10 mouse cellular contexts compared by ENCODE assay signal in the genomic region with DNA sequence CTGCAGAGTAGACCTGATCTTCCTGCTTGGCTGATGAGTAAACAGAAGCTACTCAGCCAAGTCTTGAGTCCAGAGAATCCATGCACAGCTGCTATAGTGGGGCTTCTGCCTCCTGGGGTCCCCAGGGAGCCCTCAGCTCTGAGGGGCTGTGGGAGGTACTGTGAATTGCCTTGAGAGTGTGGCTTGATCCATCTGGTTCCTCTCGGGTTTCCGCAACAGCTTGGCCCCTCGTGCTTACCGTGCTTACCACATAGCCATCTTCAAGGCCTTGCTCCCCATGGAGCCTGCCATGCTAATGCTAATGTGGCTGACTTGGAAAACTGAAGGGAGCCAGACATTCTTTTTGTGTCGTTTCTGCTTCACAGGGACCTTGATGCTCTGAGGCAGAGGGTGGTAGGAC. TPM values are rescaled to one million over a fixed set of nuclear protein-coding genes. Genes with fewer than 3 reads are reported as not detected.
A peak's percentile ranks its signal among the peaks of the same experiment; 100 is the strongest.
DNase-seq lines count a peak whose midpoint lies in the region; ATAC-seq and TF ChIP-seq lines count a peak whose summit lies in the region.
"Had no signal": no experiment of that assay in that cellular context is flagged by ENCODE, and none has a peak within 500 bp of the region (broad histone marks: within the 10 kb centered on the region; RNA-seq: fewer than 3 reads in every experiment).

No protein-coding gene starts in this region.

- no peak overlapping the region for H3K4me2 ChIP-seq in forebrain, embryonic 12.5 days

- H3K4me3 ChIP-seq in ES-Bruce4 (ENCODE audit: low read depth, low read length) = no peak overlapping the region
- no peak overlapping the region for H3K4me3 ChIP-seq in ES-E14 (ENCODE audit: insufficient read depth in 1 of 2, low read depth in 1 of 2, low read length in 2 of 2, poor library complexity in 1 of 2, severe bottlenecking in 1 of 2)
- no peak overlapping the region for H3K4me3 ChIP-seq in forebrain, embryonic 12.5 days (replicated peaks)

- H3K27ac ChIP-seq in ES-Bruce4 (ENCODE audit: insufficient read depth, low read length) (peak overlapping the region; percentile 29; the same call in 1 of the 2 replicates), ES-E14 (ENCODE audit: insufficient read depth, low read depth, low read length, poor library complexity, severe bottlenecking) (peak overlapping the region; percentile 29)
- peak overlapping the region; percentile 56; the same call in 1 of the 2 replicates for H3K27ac ChIP-seq in forebrain, embryonic 12.5 days

- peak; percentile 59; the same call in 1 of the 2 replicates for ATAC-seq in forebrain, embryonic 12.5 days (ENCODE audit: low FRiP score)

- no peak for TF ChIP-seq POLR2A in ES-Bruce4 (IDR thresholded peaks at IDR 0.05; ENCODE audit: insufficient read depth, low read length)

- WGBS in forebrain, embryonic 12.5 days = 25% methylated on average over 5 of the region's 5 CpGs

- DNase-seq in ES-E14 (ENCODE audit: low read depth, low spot score) = no peak
- DNase-seq in mesoderm, embryonic 11.5 days (ENCODE audit: low read depth, low spot score) = peak; percentile 71
- DNase-seq in right cerebral cortex, postnatal 25 days = no peak
- DNase-seq in right cerebral cortex, postnatal 36 days (ENCODE audit: low spot score in 2 of 2) = no peak
- no peak for DNase-seq in spleen, postnatal 36 days (ENCODE audit: low spot score in 2 of 2)
- DNase-seq in spleen, postnatal 4 days (ENCODE audit: low spot score in 2 of 2) = no peak
- DNase-seq: gastrocnemius, postnatal 10 days had no signal

- TF ChIP-seq CTCF in ES-Bruce4 (IDR thresholded peaks at IDR 0.05; ENCODE audit: low read depth, low read length) = no peak

- H3K36me3 ChIP-seq in ES-Bruce4 (ENCODE audit: control insufficient read depth, insufficient read depth, low read length, poor library complexity, severe bottlenecking) (no peaks in the 10 kb centered on the region), ES-E14 (ENCODE audit: control insufficient read depth, insufficient read depth, low read length, poor library complexity, severe bottlenecking) (no peaks in the 10 kb centered on the region)
- no peaks in the 10 kb centered on the region for H3K36me3 ChIP-seq in forebrain, embryonic 12.5 days (replicated peaks)

- in situ Hi-C loops in ES-E14 (cut with MboI; ENCODE audit: low sequenced_read_pairs in 2 of 2, unreplicated experiment in 2 of 2) = no loop called here

- peak; percentile 72; the same call in 1 of the 2 replicates for TF ChIP-seq EP300 in ES-Bruce4 (IDR thresholded peaks at IDR 0.05; ENCODE audit: insufficient read depth, low read depth, low read length)

- H3K27me3 ChIP-seq in ES-Bruce4 (ENCODE audit: control insufficient read depth, insufficient read depth, low read length, poor library complexity, severe bottlenecking) = no peaks in the 10 kb centered on the region
- H3K27me3 ChIP-seq in forebrain, embryonic 12.5 days = no peaks in the 10 kb centered on the region

- peaks cover 9% of the 10 kb centered on the region for H3K4me1 ChIP-seq in ES-Bruce4 (ENCODE audit: control insufficient read depth, insufficient read depth, low read length)
- H3K4me1 ChIP-seq in ES-E14 (ENCODE audit: control insufficient read depth in 2 of 2, insufficient read depth in 2 of 2, low read length in 2 of 2, poor library complexity in 1 of 2) = peaks cover 4 to 8% of the 10 kb centered on the region in 2 experiments; a peak in 3 of 4 replicates
- H3K4me1 ChIP-seq in forebrain, embryonic 12.5 days = peaks cover 11% of the 10 kb centered on the region; the same call in 1 of the 2 replicates

- H3K9me3 ChIP-seq in ES-Bruce4 (replicated peaks; ENCODE audit: control insufficient read depth, insufficient read depth, low read length, poor library complexity, severe bottlenecking) (no peaks in the 10 kb centered on the region), ES-E14 (ENCODE audit: control insufficient read depth, insufficient read depth, low read depth, low read length) (no peaks in the 10 kb centered on the region)
- no peaks in the 10 kb centered on the region for H3K9me3 ChIP-seq in forebrain, embryonic 12.5 days

- H3K9ac ChIP-seq in ES-Bruce4 (ENCODE audit: low read depth, poor library complexity, severe bottlenecking) = no peak overlapping the region
- no peak overlapping the region for H3K9ac ChIP-seq in ES-E14 (ENCODE audit: insufficient read depth, low read depth, low read length, poor library complexity, severe bottlenecking)
- H3K9ac ChIP-seq in forebrain, embryonic 12.5 days = no peak overlapping the region

TF ChIP-seq in ES-E14, 5 proteins besides CTCF, POLR2A, EP300 and RAD21:
- TF ChIP-seq ZNF384 (IDR thresholded peaks at IDR 0.05; ENCODE audit: low read depth, low read length) = no peak
- TF ChIP-seq CHD2 (IDR thresholded peaks at IDR 0.05; ENCODE audit: low read depth, low read length) = no peak
- TF ChIP-seq HCFC1 (IDR thresholded peaks at IDR 0.05; ENCODE audit: borderline replicate concordance, insufficient read depth, low read length) = no peak
- TF ChIP-seq MAFK (IDR thresholded peaks at IDR 0.05; ENCODE audit: insufficient read depth, low read depth, low read length) = no peak
- no peak for TF ChIP-seq ZC3H11A (IDR thresholded peaks at IDR 0.05; ENCODE audit: borderline replicate concordance, low read depth, low read length)

RNA-seq across cellular contexts. Expression of gene Kctd6, which starts 6.8 kb away (rescaled TPM):
- 35.6 and 36.7 TPM in 2 replicates for polyA plus RNA-seq in ES-Bruce4 (2011; ENCODE audit: insufficient read depth, insufficient read length, low read depth, missing spikeins)
- 9.3 and 11.9 TPM in 2 replicates for total RNA-seq in ES-E14 (2012; rRNA removed)
- 6.7 and 14.8 TPM in 2 replicates for polyA plus RNA-seq in forebrain, embryonic 12.5 days (2016; fragmentation: Nextera tagmentation; extraction: Ambion mirVana)

RNA-seq across cellular contexts. Expression of gene Pdhb, which starts 34.3 kb away (rescaled TPM):
- polyA plus RNA-seq in ES-Bruce4 (2011; ENCODE audit: insufficient read depth, insufficient read length, low read depth, missing spikeins) = 167 and 168 TPM in 2 replicates
- 152 and 171 TPM in 2 replicates for total RNA-seq in ES-E14 (2012; rRNA removed)
- 199 and 211 TPM in 2 replicates for polyA plus RNA-seq in forebrain, embryonic 12.5 days (2016; fragmentation: Nextera tagmentation; extraction: Ambion mirVana)

RNA-seq across cellular contexts. Expression of gene Acox2, which starts 52.0 kb away (rescaled TPM):
- polyA plus RNA-seq in ES-Bruce4 (2011; ENCODE audit: insufficient read depth, insufficient read length, low read depth, missing spikeins) = not detected in 2 replicates
- total RNA-seq in ES-E14 (2012; rRNA removed) = not detected in 2 replicates
- 0.21 TPM in 1 of 2 replicates, not detected in the other for polyA plus RNA-seq in forebrain, embryonic 12.5 days (2016; fragmentation: Nextera tagmentation; extraction: Ambion mirVana)
- polyA plus RNA-seq: stomach, embryonic 14.5 days had no signal
